Mouse (Mus musculus): Measurements from ENCODE around the gene Cd164.
A peak's percentile ranks its signal among the peaks of the same experiment; 100 is the strongest.

Gene Cd164

GRCm38 (mm10) chr10:41546396-41547165 lies 27.4 kb downstream of the Cd164 start:
- DNase-seq (ENCODE audit: low spot score in 2 of 2), result no peak

GRCm38 (mm10) chr10:41550711-41551110 lies 31.5 kb downstream of the Cd164 start:
- no peak for DNase-seq (ENCODE audit: low spot score in 2 of 2)

DNA sequence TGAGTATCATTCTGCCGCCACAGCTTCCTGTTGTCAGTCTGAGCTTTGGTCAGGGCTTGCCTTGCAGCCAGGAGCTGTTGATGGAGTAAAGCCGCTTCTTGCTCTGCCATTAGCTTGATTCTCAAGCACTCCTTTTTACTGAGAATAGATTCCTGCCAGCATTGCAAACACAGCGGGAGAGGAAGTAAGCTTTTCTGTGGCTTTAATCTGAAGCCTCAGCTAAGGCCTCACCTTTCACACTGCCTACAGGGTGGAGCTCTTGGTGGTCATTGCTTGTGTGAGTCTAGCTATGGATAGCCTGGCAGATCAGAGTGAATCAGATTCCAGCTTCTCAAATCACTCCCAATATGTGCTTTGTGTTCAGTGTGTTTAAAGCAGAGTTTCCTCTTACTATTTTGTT lies 33.1 kb downstream of the Cd164 start:
- DNase-seq (ENCODE audit: low spot score in 2 of 2), result no peak

DNA sequence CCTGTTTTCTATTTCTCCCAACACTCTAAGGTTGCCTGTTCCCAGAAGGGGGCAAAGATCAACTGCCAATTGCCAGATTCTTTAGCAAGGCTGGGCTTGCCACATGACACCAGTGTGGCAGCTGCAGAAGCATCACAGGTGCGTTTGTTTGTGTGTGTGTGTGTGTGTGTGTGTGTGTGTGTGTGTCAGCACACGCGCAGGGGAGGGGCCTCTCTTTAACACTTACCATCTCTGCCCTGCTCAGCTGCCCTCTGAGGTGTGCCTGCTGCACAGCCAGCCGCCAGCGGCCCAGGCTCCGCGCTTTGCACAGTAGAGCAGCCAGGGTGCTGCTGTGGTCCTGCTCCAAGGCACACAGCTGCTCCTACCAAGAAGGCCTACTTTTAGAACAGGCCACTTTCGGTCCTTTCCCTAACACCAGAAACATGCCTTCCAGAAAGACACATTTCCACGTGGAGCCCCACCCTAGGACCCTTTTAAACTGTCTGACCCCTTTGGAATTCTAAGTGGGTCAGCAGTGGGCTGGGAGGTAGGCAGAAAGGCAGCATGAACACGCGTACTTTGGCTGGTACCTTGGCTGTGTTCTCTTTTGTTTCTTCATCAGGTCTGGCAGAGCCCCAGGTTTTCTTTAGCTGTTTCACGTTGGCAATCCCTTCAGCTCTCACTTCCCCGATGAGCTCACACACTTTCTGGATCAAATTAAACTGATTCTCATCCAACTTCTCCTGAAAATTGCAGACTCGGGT lies 33.8 kb downstream of the Cd164 start:
- DNase-seq (ENCODE audit: low spot score in 2 of 2), result peak; percentile 53 to 55

DNA sequence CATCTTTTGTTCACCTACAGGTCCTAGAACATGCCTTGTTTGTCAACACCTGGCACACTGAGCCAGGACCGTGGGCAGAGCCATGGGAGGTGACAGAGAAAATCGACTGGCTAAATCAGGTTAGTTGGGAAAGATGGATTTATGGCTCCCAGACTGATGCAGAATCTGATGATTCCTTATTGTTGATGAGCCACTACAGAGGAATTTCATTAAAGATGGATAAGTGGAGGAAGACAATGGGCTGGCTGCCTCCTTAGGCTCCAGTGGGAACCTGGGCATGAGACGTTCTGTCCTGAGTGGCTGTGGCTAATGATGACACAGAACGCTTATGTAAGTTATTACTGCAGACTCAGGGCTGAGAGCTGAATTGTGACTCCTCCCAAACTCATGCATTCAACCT lies 34.5 kb downstream of the Cd164 start:
- DNase-seq (ENCODE audit: low spot score in 2 of 2), result no peak

GRCm38 (mm10) chr10:41555081-41555480 lies 35.9 kb downstream of the Cd164 start:
- DNase-seq (ENCODE audit: low spot score in 2 of 2), result no peak

GRCm38 (mm10) chr10:41558401-41558800 lies 39.2 kb downstream of the Cd164 start:
- no peak for DNase-seq (ENCODE audit: low spot score in 2 of 2)

DNA sequence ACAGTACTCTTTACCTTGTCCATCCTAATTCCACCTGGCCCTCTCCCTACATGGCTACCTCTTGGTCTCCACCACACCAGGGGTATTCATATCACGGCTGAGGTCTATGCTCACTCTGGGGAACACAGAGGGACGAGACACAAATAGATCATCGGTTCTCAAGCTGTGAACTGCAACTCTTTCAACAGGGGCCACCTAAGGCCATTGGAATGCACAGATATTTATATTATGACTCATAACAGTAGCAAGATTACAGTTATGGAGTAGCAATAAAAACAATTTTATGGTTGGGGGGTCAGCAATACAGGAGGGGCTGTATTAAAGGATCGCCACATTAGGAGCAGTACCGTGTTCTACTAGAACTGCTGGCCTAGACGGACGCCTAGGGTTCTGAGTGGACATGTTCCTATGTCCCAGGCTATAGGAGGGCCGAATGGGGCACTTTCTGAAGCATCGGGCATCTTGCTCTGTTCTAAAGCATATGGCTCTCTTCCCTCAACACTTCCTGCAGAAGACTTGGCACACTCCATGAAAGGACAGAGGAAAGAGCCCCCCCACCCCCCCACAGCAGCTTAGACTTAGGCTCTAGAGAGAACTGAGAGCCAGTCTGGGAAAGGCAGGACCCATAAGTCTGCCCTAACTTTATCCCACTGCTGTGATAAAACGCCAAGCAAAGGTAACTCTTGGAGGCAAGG lies 42.6 kb downstream of the Cd164 start:
- no peak for DNase-seq (ENCODE audit: low spot score in 2 of 2)

GRCm38 (mm10) chr10:41565141-41565540 lies 45.9 kb downstream of the Cd164 start:
- no peak for DNase-seq (ENCODE audit: low spot score in 2 of 2)

DNA sequence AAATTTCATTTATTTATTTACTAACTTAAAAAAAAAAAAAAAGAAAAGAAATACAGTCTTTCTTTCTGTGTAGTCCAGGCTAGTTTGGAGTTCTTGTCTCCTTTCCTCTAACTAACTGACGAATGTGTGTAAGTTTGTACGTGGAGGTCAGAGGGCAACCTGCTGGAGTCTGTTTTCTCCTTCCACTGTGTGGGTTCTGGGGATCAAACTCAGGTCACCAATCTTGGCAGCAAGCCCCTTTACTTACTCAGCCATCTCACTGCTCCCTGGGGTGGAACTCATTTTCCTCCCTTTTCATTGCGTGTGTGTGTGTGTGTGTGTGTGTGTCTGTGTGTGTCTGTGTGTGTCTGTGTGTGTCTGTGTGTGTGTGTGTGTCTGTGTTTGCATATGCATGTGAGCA lies 49.1 kb downstream of the Cd164 start:
- DNase-seq (ENCODE audit: low spot score in 2 of 2), result no peak

GRCm38 (mm10) chr10:41571065-41571464 lies 51.9 kb downstream of the Cd164 start:
- peak in 1 of 2 experiments; percentile 29 for DNase-seq (ENCODE audit: low spot score in 2 of 2)

DNA sequence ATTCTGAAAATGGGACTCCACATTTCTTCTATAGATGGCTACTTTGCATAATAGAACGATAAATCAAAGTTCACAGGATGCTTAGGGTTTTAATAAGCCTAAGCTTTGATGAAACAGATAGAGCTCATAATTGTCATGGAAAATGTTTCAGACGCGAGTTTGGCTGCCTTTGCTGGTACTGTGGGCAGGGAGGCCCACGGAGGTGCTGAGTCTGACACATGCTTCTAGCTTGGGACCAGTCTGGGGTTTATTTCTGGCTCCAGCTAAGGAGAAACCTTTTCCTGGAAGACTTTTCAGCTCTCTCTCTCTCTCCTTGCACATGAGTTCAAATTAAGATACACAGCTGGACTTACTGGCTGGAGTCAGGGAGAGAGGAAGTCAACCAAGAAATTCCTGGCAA lies 53.1 kb downstream of the Cd164 start:
- DNase-seq (ENCODE audit: low spot score in 2 of 2), result no peak

DNA sequence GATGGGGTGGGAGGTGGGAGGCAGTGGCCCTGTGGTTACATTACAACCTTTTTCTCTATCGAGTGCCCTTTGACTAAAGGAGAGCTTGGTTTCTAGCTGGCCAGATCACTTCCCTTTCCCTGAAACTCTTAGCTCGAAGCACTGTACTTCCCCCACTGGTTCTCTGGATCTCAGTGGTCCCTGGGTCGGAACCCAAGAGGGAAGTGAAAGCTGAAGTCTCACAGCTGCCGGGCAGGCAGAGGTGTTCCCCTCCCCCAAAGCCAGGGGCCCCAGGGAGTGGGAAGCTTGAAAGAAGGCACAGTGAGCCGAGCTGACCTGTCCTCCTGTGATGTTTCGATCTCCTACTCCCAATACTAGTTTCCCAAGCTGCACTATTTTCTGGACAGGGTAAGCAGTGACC lies 54.0 kb downstream of the Cd164 start:
- peak; percentile 84 to 87 for DNase-seq (ENCODE audit: low spot score in 2 of 2)

DNA sequence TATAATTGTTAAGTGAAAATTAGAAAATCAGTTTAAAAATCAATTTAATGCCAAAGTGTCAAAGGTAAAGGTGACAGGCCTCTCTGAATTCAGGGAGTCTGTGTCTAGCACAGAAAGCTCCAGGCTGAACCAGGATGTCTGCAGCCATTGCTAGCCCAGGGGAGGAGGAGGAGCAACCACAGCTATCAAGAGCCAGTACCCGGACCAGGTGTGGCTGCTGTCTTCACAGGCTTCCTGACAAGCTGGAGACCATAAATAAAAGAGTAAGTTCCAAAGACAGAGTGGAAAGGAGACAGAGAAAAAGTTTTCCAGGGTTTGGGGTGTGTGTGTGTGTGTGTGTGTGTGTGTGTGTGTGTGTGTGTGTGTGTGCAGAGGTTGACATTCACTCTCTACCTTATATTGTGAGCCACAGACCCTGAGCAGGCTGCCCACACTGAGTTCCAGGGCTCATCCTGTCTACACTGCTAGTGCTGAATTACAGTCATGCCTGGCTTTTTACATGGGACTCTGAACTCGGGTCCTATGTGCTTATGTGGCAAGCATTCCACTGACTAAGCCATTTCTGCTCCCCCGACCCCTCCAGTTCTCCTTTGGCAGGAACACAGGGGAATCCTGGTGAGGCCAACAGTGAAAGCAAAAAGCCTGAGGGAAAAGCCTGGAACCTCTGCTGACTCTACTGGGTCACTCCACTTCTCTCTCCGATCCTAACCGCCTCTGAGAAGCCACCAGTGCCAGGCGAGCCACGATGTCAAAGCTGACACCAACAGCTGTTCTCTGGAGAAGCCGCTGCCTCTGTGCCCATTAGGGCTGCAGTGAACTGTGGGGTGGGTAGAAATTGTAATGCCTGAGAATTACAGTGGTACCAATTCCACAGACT lies 56.5 kb downstream of the Cd164 start:
- no peak for DNase-seq (ENCODE audit: low spot score in 2 of 2)

DNA sequence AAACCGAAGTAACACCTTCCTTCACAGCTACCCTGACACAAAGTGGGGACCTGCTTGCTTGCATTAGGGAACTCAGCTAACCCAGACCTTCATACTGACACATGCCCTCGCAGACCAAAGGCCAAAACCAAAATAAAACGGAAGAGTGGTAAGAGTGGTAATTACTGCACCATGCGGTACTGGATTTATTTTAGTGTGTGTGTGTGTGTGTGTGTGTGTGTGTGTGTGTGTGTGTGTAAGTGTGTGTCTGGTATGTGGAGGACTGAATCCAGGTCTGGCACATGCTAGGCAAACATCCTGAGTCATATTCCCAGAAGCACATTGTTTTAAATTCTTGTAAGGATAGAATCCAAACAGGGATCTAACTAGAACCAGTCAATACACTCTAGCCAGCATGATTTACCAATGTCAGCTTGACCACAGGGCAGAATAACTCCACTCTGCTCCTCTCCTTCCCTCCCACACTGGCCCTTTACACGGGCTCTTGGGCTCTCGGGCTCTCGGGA lies 57.2 kb downstream of the Cd164 start:
- DNase-seq (ENCODE audit: low spot score in 2 of 2), result no peak

DNA sequence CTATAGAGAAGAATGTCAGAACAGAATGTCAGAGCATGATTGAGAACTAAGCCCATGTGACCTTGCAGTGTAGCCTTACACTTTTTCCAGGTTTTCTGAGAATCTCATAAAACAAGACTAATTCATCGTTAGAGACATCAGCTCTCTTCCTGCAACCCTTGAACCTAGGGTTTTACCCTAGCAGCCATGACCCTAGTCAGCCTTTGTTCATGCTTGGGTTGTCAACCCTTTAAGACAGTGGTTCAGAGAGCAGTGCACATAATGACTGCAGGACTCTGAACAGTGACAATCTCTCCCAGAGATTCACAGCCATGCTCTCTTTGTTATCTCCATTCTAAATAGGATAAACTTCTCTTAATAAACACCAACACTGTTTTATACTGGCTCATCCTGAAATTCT lies 59.3 kb downstream of the Cd164 start:
- DNase-seq (ENCODE audit: low spot score in 2 of 2), result no peak

DNA sequence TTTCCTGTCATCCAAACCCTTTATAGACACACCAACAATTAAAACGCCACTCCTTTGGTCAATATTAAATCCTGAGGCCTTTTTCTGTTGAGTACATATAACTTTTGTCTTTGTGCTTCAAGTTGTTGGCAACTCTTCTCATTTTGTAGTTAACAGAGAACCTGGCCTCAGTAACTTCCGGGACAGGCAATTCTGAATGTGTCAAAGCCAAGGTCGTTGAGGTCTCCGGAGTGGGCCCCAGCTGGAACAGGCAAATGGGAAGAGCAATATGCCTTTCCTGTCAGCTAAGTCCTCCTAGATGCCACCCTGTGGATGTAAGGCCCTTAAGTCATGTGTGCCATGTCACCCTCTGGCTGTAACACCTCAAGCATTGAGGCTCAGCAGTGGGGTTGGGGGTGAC lies 61.2 kb downstream of the Cd164 start:
- DNase-seq (ENCODE audit: low spot score in 2 of 2), result no peak

Data from spleen, postnatal 36 days (tissue).